Comparison of ENCODE assay signal across 8 mouse cellular contexts in the genomic region with DNA sequence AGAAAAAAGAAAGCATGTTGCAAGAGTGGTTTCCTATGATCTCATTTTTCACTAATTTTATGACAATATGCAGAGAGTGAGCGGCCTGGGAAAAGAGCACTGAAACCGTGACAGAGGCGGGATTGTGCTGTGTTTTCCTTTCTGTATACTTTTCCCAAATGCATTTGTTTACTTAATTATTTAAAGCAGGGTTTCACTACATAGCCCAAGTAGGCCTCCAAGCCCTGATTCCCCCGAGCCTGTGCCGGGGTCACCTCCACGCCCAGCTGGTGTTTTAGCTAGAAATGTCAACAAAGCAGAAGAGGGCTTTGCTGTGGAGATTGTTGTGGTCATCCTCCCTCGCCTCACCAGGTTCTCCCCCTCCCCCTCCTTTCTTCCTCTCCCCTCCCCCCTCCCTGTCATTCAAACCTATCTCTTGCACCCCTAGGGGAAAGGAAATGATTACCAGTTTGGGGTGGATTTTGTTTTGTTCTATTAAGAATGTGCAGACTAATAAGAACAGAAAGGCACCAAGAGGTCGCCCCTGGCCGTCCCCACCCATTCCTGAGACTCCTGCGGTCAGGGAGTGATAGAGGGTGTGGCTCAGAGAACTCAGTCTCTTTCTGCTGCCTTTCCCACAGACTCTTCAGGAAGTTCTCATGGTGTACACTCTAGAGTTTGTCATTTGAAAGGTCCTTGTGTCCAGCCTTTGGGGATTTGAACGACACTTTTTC. TPM values are rescaled to one million over a fixed set of nuclear protein-coding genes. Genes with fewer than 3 reads are reported as not detected.
DNase-seq lines count a peak whose midpoint lies in the region; ATAC-seq and TF ChIP-seq lines count a peak whose summit lies in the region.

No protein-coding gene starts in this region.

- peak overlapping the region; percentile 73 for H3K4me2 ChIP-seq in heart, embryonic 14.5 days (ENCODE audit: low read length)
- peak overlapping the region; percentile 54 for H3K4me2 ChIP-seq in liver, embryonic 13.5 days
- H3K4me2 ChIP-seq in neural tube, embryonic 14.5 days (ENCODE audit: low read depth, low read length): peak overlapping the region; percentile 50

- 13% methylated on average over 11 of the region's 11 CpGs for WGBS in heart, embryonic 14.5 days
- WGBS in liver, embryonic 13.5 days (ENCODE audit: insufficient replicate concordance): 5% methylated on average over 11 of the region's 11 CpGs
- 10% methylated on average over 11 of the region's 11 CpGs for WGBS in neural tube, embryonic 14.5 days

- no peak for TF ChIP-seq CTCF in E14TG2a.4 (conservative IDR thresholded peaks at IDR 0.05; ENCODE audit: low read length)
- no peak for TF ChIP-seq CTCF in Patski (IDR thresholded peaks at IDR 0.05)

- H3K9me3 ChIP-seq in E14TG2a.4 (ENCODE audit: low read length): peaks cover 43% of the 10 kb centered on the region
- no peaks in the 10 kb centered on the region for H3K9me3 ChIP-seq in heart, embryonic 14.5 days (ENCODE audit: control insufficient read depth, low read length)
- H3K9me3 ChIP-seq in liver, embryonic 13.5 days (replicated peaks): no peaks in the 10 kb centered on the region
- H3K9me3 ChIP-seq in neural tube, embryonic 14.5 days (ENCODE audit: control insufficient read depth, low read length): no peaks in the 10 kb centered on the region

- in situ Hi-C loops in Patski (cut with MboI; ENCODE audit: low pct_unique_long_range_greater_than_20kb): no loop called here

- POLR2A ChIA-PET in Patski (lab: Charles Lee): no interaction called here

- intact Hi-C loops in left cerebral cortex, postnatal 25 days (cut with DNase I): no loop called here

- peak overlapping the region; percentile 52 for H3K4me3 ChIP-seq in E14TG2a.4 (replicated peaks; ENCODE audit: low read length)
- H3K4me3 ChIP-seq in heart, embryonic 14.5 days (ENCODE audit: control insufficient read depth in 1 of 2, insufficient read depth in 1 of 2, low read depth in 1 of 2, low read length in 2 of 2): peak overlapping the region in 1 of 2 experiments; percentile 40; a peak in 2 of 4 replicates
- H3K4me3 ChIP-seq in liver, embryonic 13.5 days (replicated peaks): peak overlapping the region; percentile 29
- peak overlapping the region; percentile 26; the same call in 1 of the 2 replicates for H3K4me3 ChIP-seq in neural tube, embryonic 14.5 days (ENCODE audit: low read depth, low read length)

- ATAC-seq in Patski: peak; percentile 65
- no peak for ATAC-seq in heart, embryonic 14.5 days (ENCODE audit: insufficient number of reproducible peaks, insufficient read depth, low FRiP score, low read depth)
- no peak for ATAC-seq in liver, embryonic 13.5 days (ENCODE audit: low read depth)
- ATAC-seq in neural tube, embryonic 14.5 days (ENCODE audit: low read depth): peak; percentile 50

- H3K27me3 ChIP-seq in E14TG2a.4 (ENCODE audit: insufficient read depth, low read length) (no peaks in the 10 kb centered on the region), Patski (no peaks in the 10 kb centered on the region)
- no peaks in the 10 kb centered on the region for H3K27me3 ChIP-seq in heart, embryonic 14.5 days (ENCODE audit: control insufficient read depth, insufficient read depth, low read length)
- 0 out of 2 replicates have a peak, but pooled peaks cover 3% of the 10 kb centered on the region for H3K27me3 ChIP-seq in liver, embryonic 13.5 days
- no peaks in the 10 kb centered on the region for H3K27me3 ChIP-seq in neural tube, embryonic 14.5 days (ENCODE audit: control insufficient read depth, insufficient read depth, low read length)

- H3K27ac ChIP-seq in heart, embryonic 14.5 days (replicated peaks in 1 of 2; ENCODE audit: control insufficient read depth in 1 of 2, insufficient read depth in 1 of 2, low read depth in 2 of 2, low read length in 2 of 2): no peak overlapping the region
- no peak overlapping the region for H3K27ac ChIP-seq in liver, embryonic 13.5 days
- H3K27ac ChIP-seq in neural tube, embryonic 14.5 days (ENCODE audit: low read depth, low read length): no peak overlapping the region

- peaks cover 7% of the 10 kb centered on the region; the same call in 1 of the 2 replicates for H3K36me3 ChIP-seq in E14TG2a.4 (ENCODE audit: insufficient read depth, low read length)
- no peaks in the 10 kb centered on the region for H3K36me3 ChIP-seq in heart, embryonic 14.5 days (ENCODE audit: control insufficient read depth, insufficient read depth, low read length)
- H3K36me3 ChIP-seq in liver, embryonic 13.5 days: no peaks in the 10 kb centered on the region
- no peaks in the 10 kb centered on the region for H3K36me3 ChIP-seq in neural tube, embryonic 14.5 days (ENCODE audit: control insufficient read depth, insufficient read depth, low read length)

- H3K4me1 ChIP-seq in E14TG2a.4 (replicated peaks; ENCODE audit: low read depth, low read length): peaks cover 32% of the 10 kb centered on the region
- H3K4me1 ChIP-seq in heart, embryonic 14.5 days (ENCODE audit: control insufficient read depth in 2 of 2, insufficient read depth in 2 of 2, low read length in 2 of 2): peaks cover 2 to 3% of the 10 kb centered on the region in 2 experiments; a peak in 2 of 4 replicates
- peaks cover 7% of the 10 kb centered on the region; the same call in 1 of the 2 replicates for H3K4me1 ChIP-seq in liver, embryonic 13.5 days (replicated peaks)
- H3K4me1 ChIP-seq in neural tube, embryonic 14.5 days (ENCODE audit: control insufficient read depth, insufficient read depth, low read length): peaks cover 6% of the 10 kb centered on the region; the same call in 1 of the 2 replicates

- DNase-seq in Patski (ENCODE audit: low read depth, low spot score): peak; percentile 9
- DNase-seq in liver, embryonic 13.5 days: no peak
- DNase-seq in frontal cortex, adult 2 months (ENCODE audit: extremely low spot score in 1 of 2, low spot score in 1 of 2): no peak
- DNase-seq in left cerebral cortex, postnatal 25 days (ENCODE audit: low spot score in 2 of 2): no peak
- DNase-seq in T-cell, adult 2 months (ENCODE audit: low spot score): no peak

- CTCF ChIA-PET in Patski (lab: Charles Lee): no interaction called here

- H3K9ac ChIP-seq in heart, embryonic 14.5 days (ENCODE audit: low read length): 0 out of 2 replicates have a peak overlapping the region, but pooled peaks have one; percentile 31
- H3K9ac ChIP-seq in liver, embryonic 13.5 days: no peak overlapping the region
- no peak overlapping the region for H3K9ac ChIP-seq in neural tube, embryonic 14.5 days (replicated peaks; ENCODE audit: low read depth, low read length)

RNA-seq across cellular contexts. Expression of a gene that starts 10.9 kb away (rescaled TPM):
- polyA plus RNA-seq in Patski (2021): 0.33 TPM
- 346 and 364 TPM in 2 replicates for polyA plus RNA-seq in heart, embryonic 14.5 days (2014; fragmentation: Nextera tagmentation; extraction: Ambion mirVana)
- polyA plus RNA-seq in liver, embryonic 13.5 days (2015; fragmentation: Nextera tagmentation; extraction: Ambion mirVana): 0.33 and 0.72 TPM in 2 replicates
- 16.3 and 16.7 TPM in 2 replicates for polyA plus RNA-seq in neural tube, embryonic 14.5 days (2014; fragmentation: Nextera tagmentation; extraction: Ambion mirVana)
- polyA plus RNA-seq in frontal cortex, adult 2 months (2012; rRNA removed): 42.5 and 47.8 TPM in 2 replicates
- 10 to 100 TPM; 63.7 to 80.4 TPM for total RNA-seq in left cerebral cortex, postnatal 25 days (2021)

Comparison
In these comparisons a context has a peak if more than half of its experiments do, and no peak if none do; other contexts are left out.
1. ATAC-seq: peak in Patski (single experiment) and neural tube, embryonic 14.5 days (single experiment); none in heart, embryonic 14.5 days (single experiment) and liver, embryonic 13.5 days (single experiment).
2. RNA of a gene that starts 10.9 kb away (polyA plus RNA-seq): 346 to 364 TPM in heart, embryonic 14.5 days, 42.5 to 47.8 TPM in frontal cortex, adult 2 months and 16.3 to 16.7 TPM in neural tube, embryonic 14.5 days; 0.33 to 0.72 TPM in liver, embryonic 13.5 days and 0.33 TPM in Patski (single experiment); every median in the first group is over 10 times any median in the second.
3. Peak in every context shown above with its lines, with median percentiles within 50 percentile points of each other: H3K4me2 ChIP-seq.